Comparison of ENCODE assay signal across 17 mouse cellular contexts in the genomic region with DNA sequence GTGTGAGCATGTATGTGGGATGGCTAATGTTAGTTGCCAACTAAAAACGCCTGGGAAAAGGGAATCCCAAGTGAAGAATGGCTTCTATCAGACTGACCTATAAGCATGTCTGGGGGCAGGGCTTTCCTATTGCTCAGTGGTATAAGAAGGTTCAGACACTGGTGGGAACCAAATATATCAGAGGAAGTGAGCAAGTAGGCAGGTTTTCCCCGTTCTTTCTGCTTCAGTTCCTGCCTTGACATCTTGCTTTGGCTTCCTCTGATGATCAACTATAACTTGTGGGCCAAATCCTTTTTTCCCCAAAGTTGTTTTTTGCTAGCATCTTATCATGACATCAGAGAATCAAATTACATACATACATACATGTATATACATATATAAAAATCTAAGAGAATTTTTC.
"Had no signal": no experiment of that assay in that cellular context is flagged by ENCODE, and none has a peak within 500 bp of the region (broad histone marks: within the 10 kb centered on the region; RNA-seq: fewer than 3 reads in every experiment).

No protein-coding gene starts in this region.

- H3K27me3 ChIP-seq: intestine, embryonic 15.5 days; kidney, embryonic 15.5 days; liver, embryonic 13.5 days; midbrain, embryonic 15.5 days had no signal

- H3K4me3 ChIP-seq: intestine, embryonic 15.5 days; kidney, embryonic 15.5 days; left cerebral cortex, adult 2 months; liver, embryonic 13.5 days; midbrain, embryonic 15.5 days had no signal

- H3K27ac ChIP-seq: intestine, embryonic 15.5 days; kidney, embryonic 15.5 days; left cerebral cortex, adult 2 months; liver, embryonic 13.5 days; midbrain, embryonic 15.5 days; stomach, postnatal 0 days had no signal

- DNase-seq: kidney, adult 11 months; kidney, adult 8-10 months; kidney, postnatal 10 days; kidney, postnatal 36 days; layer of hippocampus, postnatal 36 days; liver, embryonic 13.5 days; lung, adult 2 months; lung, postnatal 14 days; lung, postnatal 4 days; right cerebral cortex, postnatal 25 days; thymus, postnatal 25 days had no signal

- H3K4me1 ChIP-seq: intestine, embryonic 15.5 days; kidney, embryonic 15.5 days; liver, embryonic 13.5 days; midbrain, embryonic 15.5 days had no signal

- H3K9ac ChIP-seq: intestine, embryonic 15.5 days; kidney, embryonic 15.5 days; liver, embryonic 13.5 days; midbrain, embryonic 15.5 days had no signal

- H3K4me2 ChIP-seq: intestine, embryonic 15.5 days; kidney, embryonic 15.5 days; liver, embryonic 13.5 days; midbrain, embryonic 11.5 days; midbrain, embryonic 15.5 days had no signal

- ATAC-seq: intestine, embryonic 15.5 days; midbrain, embryonic 15.5 days had no signal

- H3K9me3 ChIP-seq: intestine, embryonic 15.5 days; kidney, embryonic 15.5 days; liver, embryonic 13.5 days; midbrain, embryonic 15.5 days had no signal

- H3K36me3 ChIP-seq: midbrain, embryonic 15.5 days had no signal
